Mouse (Mus musculus): ENCODE measurements around the gene S1pr5. TPM values are rescaled to one million over a fixed set of nuclear protein-coding genes. Genes with fewer than 3 reads are reported as not detected.
"Not testable (repeated sequence)": the region's sequence is repeated elsewhere in the genome, so short reads cannot be mapped to it uniquely, and the experiment has no call there.

S1pr5 gene
- total RNA-seq, 2 experiments from 2014 or later = 0.15 to 0.33 TPM

GRCm38 (mm10) chr9:21276307-21276706 is 28.1 kb upstream of the S1pr5 start:
- no peak overlapping the region for H3K4me3 ChIP-seq
- DNase-seq = no peak

GRCm38 (mm10) chr9:21275727-21276126 is 27.5 kb upstream of the S1pr5 start:
- no peak for DNase-seq
- TF ChIP-seq CTCF (IDR thresholded peaks at IDR 0.05) = no peak
- intact Hi-C loops (cut with DNase I) = no loop called here
- H3K4me3 ChIP-seq = no peak overlapping the region
- H3K27ac ChIP-seq = no peak overlapping the region

More at GRCm38 (mm10) chr9:21276307-21276706, 28.1 kb upstream of the S1pr5 start:
- no peak for TF ChIP-seq CTCF (IDR thresholded peaks at IDR 0.05)
- intact Hi-C loops (cut with DNase I) = no loop called here
- no peak overlapping the region for H3K27ac ChIP-seq

GRCm38 (mm10) chr9:21275013-21275710 is 26.9 kb upstream of the S1pr5 start:
- no peak for TF ChIP-seq CTCF (IDR thresholded peaks at IDR 0.05)
- DNase-seq = no peak
- H3K4me3 ChIP-seq = no peak overlapping the region
- intact Hi-C loops (cut with DNase I) = no loop called here
- no peak overlapping the region for H3K27ac ChIP-seq

GRCm38 (mm10) chr9:21274336-21274735 is 26.1 kb upstream of the S1pr5 start:
- H3K4me3 ChIP-seq = no peak overlapping the region
- no peak for TF ChIP-seq CTCF (IDR thresholded peaks at IDR 0.05)
- DNase-seq = no peak
- intact Hi-C loops (cut with DNase I) = no loop called here
- H3K27ac ChIP-seq = no peak overlapping the region

- no peak overlapping the region for H3K27ac ChIP-seq
- intact Hi-C loops (cut with DNase I) = no loop called here
- TF ChIP-seq CTCF (IDR thresholded peaks at IDR 0.05) = no peak
These were observed 25.4 kb upstream of the S1pr5 start for GRCm38 (mm10) chr9:21273520-21274228.

GRCm38 (mm10) chr9:21273094-21273493 is 24.9 kb upstream of the S1pr5 start:
- intact Hi-C loops (cut with DNase I) = no loop called here
- no peak overlapping the region for H3K27ac ChIP-seq
- no peak for TF ChIP-seq CTCF (IDR thresholded peaks at IDR 0.05)
- DNase-seq = no peak
- no peak overlapping the region for H3K4me3 ChIP-seq

More at GRCm38 (mm10) chr9:21273520-21274228, 25.4 kb upstream of the S1pr5 start:
- H3K4me3 ChIP-seq = no peak overlapping the region
- no peak for DNase-seq

- DNase-seq = no peak
- intact Hi-C loops (cut with DNase I) = no loop called here
- H3K27ac ChIP-seq = no peak overlapping the region
- H3K4me3 ChIP-seq = no peak overlapping the region
- TF ChIP-seq CTCF (IDR thresholded peaks at IDR 0.05) = no peak
These were observed 24.1 kb upstream of the S1pr5 start for GRCm38 (mm10) chr9:21272391-21272790.

- H3K27ac ChIP-seq; DNase-seq; intact Hi-C loops (cut with DNase I); H3K4me3 ChIP-seq: not testable (repeated sequence)
These were observed 21.3 kb upstream of the S1pr5 start for GRCm38 (mm10) chr9:21269590-21269989.

- TF ChIP-seq CTCF (IDR thresholded peaks at IDR 0.05) = no peak
- Histone ChIP-seq H3K27ac (no peak overlapping the region), H3K4me3 (no peak overlapping the region)
- no peak for DNase-seq
- intact Hi-C loops (cut with DNase I) = no loop called here
These were observed 20.1 kb upstream of the S1pr5 start for GRCm38 (mm10) chr9:21268305-21268704.

GRCm38 (mm10) chr9:21266889-21267288 is 18.6 kb upstream of the S1pr5 start:
- no peak overlapping the region; the same call in 1 of the 2 replicates for H3K4me3 ChIP-seq
- H3K27ac ChIP-seq = no peak overlapping the region
- DNase-seq = no peak
- intact Hi-C loops (cut with DNase I) = no loop called here
- TF ChIP-seq CTCF (IDR thresholded peaks at IDR 0.05) = no peak

- DNase-seq = no peak
- intact Hi-C loops (cut with DNase I) = loop anchor here (1.0 to 2.0 kb wide), 2 partner anchors 22 to 27 kb away; partner anchors contain the start of genes Keap1 and Kri1
- Histone ChIP-seq H3K4me3 (peak overlapping the region; percentile 89), H3K27ac (peak overlapping the region; percentile 96)
- no peak for TF ChIP-seq CTCF (IDR thresholded peaks at IDR 0.05)
These were observed 17.4 kb upstream of the S1pr5 start for GRCm38 (mm10) chr9:21265611-21266010.

- H3K27ac ChIP-seq = peak within 1 kb of the TSS; percentile 96
- intact Hi-C loops (cut with DNase I) = loop anchor here (1.0 to 2.0 kb wide), 2 partner anchors 22 to 26 kb away; partner anchors contain the start of genes Keap1 and Kri1
- TF ChIP-seq CTCF (IDR thresholded peaks at IDR 0.05) = 0 out of 2 replicates have a peak, but pooled peaks have one; percentile 1
- H3K4me3 ChIP-seq = peak within 1 kb of the TSS; percentile 89
- peak; percentile 100 for DNase-seq
These were observed 16.8 kb upstream of the S1pr5 start, which contains the start of gene Atg4d for GRCm38 (mm10) chr9:21265000-21265561. Atg4d (plus strand) TSS chr9:21265293.

Measured in gastrocnemius, adult 2 months (tissue).